Mouse (Mus musculus): ENCODE results near the gene Atp2a3.

DNA sequence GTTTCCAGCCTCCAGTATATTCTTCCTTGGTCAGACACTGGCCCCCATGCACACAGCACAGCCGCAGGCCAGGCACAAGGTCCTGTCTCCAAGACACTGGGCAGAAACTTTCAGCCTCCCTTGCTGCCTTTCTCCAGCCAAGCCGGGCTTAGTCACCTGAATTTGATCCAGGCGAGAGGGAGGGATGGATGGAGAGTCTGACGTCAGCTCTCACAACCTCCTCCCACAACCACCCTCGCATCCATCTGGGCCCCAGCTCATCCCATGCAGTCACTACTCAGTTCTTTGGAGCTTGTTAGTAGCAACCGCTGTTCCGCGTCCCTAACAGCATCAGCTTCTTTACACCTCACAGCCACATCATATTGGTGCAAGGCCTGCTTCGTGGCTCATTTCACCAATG is 62.1 kb downstream of the Atp2a3 start:
- no peak for TF ChIP-seq CTCF (IDR thresholded peaks at IDR 0.05; ENCODE audit: control insufficient read depth, insufficient read depth, low read length)
- TF ChIP-seq POLR2A (IDR thresholded peaks at IDR 0.05; ENCODE audit: borderline replicate concordance, control insufficient read depth, low read depth, low read length) = no peak
